Mouse (Mus musculus): ENCODE measurements around the gene Pptc7.

DNA sequence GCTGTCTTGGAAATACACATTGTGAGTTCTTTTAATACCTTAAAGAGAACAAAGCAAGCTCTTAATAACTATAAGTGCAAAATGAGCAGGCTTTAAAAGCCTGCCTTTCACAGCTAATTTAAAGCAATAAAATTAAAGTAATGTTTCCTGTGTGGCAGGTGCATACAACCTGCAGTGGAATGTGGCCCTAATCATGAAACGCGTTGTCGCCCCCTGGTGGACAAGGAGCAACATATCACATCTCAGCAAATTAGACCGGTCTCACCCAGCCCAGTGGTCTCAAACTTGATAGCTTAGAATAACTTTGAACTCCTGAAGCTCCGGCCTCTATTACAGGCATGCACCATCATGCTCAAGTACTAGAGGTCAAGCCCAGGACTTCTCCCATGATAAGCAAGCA lies 60.1 kb downstream of the Pptc7 start:
- peak; percentile 87 for TF ChIP-seq CTCF (IDR thresholded peaks at IDR 0.05; ENCODE audit: extremely low read depth, insufficient read depth, low read length)
- TF ChIP-seq POLR2A (IDR thresholded peaks at IDR 0.05; ENCODE audit: extremely low read depth, insufficient read depth, low read length) = no peak

Measured in cortical plate, adult 2 months (tissue).